Mouse (Mus musculus) spleen, embryonic (tissue): ENCODE results near the gene Psmb8.

Experiments used
- CTCF ChIA-PET: fragments of 350-600 bp; sonication (Branson Sonifier 250); formaldehyde crosslinking; loops from one replicate; lab custom pipeline; 2022; lab: Charles Lee

Gene Psmb8

DNA sequence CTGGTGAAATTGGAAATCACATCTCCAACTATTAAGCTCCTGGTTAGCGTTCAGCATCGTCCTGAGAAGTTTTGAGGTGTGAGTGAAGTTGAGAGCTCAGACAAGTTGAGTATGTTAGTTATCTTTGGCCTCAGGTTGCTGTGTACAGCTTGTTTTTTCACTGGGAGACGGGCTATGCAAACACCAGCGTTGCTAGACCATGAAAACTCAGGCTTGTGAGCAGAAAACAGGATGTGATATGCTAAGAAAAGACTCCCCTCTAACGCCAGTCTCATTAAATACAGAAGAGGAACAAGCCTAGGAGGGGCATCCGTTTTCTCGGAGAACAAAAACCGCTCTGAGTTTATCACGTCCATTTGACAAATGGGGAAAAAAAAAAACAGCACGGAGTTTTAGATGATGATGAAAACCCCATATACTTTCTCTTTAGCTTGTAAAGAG is 42.1 kb downstream of the Psmb8 start:
- CTCF ChIA-PET = interaction anchor here (0.6 to 1.3 kb wide), 7 partner anchors 8 to 320 kb away, joined by 3 to 11 read pairs (median 3); no protein-coding TSS in a partner anchor

DNA sequence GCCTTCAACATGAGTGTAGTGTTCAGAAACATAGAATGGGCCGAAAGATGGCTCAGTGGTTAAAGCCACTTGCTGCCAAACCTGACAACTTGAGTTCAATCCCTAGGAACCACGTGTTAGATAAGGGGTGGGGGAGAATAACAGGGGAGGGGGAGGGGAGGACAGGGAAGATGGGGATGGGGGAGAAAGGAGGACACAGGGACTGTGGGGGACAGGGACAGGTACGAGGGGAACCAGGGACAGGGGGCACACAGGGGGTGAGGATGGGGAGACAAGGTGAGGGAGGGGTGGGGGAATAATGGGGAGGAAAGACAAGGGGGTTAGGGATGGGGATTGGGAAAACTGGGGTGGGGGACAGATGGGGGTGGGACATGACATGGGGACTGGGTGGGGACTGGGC is 42.8 kb downstream of the Psmb8 start:
- CTCF ChIA-PET = interaction anchor here (0.7 to 1.3 kb wide), 3 partner anchors 8 to 108 kb away, joined by 3 to 4 read pairs (median 3); no protein-coding TSS in a partner anchor

DNA sequence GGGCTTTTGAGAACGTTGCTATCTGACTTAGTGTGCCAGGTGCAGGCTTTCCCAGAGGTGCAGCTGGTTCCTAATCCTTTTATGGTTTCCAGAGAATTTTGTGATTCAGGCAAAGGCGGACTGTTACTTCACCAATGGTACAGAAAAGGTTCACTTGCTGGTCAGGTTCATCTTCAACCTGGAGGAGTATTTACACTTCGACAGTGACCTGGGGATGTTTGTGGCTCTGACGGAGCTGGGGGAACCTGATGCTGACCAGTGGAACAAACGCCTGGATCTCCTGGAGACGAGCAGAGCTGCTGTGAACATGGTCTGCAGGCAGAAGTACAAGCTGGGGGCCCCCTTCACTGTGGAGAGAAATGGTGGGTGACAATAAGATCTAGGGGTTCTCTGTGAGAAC is 43.4 kb downstream of the Psmb8 start:
- CTCF ChIA-PET = interaction anchor here (1.6 kb wide), 1 partner anchor 108 kb away, joined by 5 read pairs; no protein-coding TSS in a partner anchor

DNA sequence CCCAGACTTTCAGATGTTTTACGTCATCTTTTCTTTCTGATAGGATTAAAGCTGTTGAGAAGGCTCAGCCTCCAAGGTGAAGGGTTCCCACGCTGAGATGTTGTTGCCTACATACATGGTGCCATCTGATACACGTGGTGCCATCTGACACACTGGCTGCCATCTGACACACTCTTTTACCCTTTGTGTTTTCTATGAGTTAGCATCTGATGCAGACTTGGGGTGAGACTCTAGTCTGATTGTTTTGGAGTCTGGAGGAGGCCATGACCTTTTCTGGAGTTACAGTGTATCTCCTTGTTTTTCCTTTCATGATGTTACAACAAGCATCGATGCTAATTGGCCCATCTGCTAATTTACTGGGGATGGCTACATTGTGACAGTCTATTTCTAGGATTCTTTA is 47.1 kb downstream of the Psmb8 start:
- CTCF ChIA-PET = no interaction called here

DNA sequence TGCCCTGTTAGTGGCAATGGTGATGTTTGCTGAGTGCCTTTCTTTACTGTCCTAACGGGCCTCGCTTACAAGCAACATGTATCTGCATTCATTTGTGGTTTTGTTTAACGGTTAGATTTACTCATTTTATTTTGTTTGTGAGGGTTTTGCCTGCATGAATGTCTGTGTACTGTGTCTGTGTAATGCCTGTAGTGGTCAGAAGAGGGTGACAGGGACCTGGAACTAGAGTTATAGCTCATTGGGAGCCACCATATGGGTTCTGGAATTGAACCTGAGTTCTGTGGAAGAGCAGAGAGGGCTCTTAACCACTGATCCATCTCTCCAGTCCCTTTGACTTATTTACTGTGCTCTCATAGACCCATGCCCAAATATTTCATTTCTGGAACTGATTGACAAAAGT is 49.5 kb downstream of the Psmb8 start:
- CTCF ChIA-PET = no interaction called here

DNA sequence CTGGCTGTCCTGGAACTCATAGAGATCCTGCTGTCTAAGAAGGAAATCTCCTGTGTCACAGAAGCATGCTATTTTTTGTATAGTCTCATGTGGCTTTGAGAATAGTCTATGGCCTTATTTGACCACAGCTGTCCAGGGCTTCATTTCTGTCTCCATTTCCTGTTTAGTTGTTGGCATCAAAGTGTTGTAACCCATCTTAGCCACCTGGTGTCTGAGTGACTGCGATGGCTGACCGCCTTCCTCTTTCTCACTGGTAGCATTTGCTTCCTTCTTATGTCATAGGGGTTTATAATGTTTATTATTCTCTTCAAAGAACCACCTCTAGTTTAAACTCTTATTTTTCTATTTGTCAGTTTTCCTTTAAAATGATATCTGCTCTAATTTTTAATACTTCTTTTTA is 51.2 kb downstream of the Psmb8 start:
- CTCF ChIA-PET = interaction anchor here (1.1 kb wide), 2 partner anchors 9 to 25 kb away, joined by 3 to 4 read pairs; no protein-coding TSS in a partner anchor

DNA sequence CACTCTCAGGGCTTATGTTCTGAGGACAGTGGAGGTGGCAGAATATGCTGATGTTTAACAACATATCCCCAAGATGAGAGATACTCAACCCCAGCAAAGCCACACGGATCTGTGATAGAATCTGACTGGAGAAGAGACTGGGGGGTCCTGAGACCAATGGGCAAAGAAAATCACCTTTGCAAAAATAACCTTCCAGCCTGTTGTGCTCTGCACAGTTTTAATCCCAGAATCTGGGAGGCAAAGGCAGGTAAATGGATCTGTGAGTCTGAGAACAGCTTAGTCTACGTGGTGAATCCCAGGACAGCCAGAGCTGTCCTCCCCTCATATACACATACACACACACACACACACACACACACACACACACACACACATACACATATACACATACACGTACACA is 51.8 kb downstream of the Psmb8 start:
- CTCF ChIA-PET = interaction anchor here (0.8 to 1.1 kb wide), 2 partner anchors 24 to 102 kb away, joined by 3 to 4 read pairs; no protein-coding TSS in a partner anchor

DNA sequence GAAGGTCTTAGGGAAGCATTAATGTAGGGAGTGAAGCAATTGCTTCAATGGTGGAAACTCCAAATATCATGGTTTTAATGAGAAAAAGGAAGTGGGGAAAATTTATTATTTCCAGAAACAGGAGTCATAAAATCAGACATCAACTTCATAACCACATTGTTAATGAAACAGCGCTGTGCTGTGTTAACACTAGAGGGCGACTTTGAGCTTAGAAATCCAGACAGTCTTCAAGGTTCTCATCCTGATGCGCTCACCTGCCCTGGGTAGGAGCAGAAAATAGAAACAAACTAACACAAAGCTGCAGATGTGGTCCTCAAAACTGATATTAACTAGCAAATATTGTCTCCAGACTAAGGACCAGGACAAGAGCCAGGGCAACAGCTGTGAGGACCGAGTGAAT is 52.4 kb downstream of the Psmb8 start:
- CTCF ChIA-PET = interaction anchor here (0.6 to 0.8 kb wide), 2 partner anchors 63 to 102 kb away, joined by 3 read pairs; no protein-coding TSS in a partner anchor
